Mouse (Mus musculus) stomach, postnatal 0 days (tissue): ENCODE results near the gene Ubqln4.

Source experiments
- CTCF ChIP-seq: IDR thresholded peaks from 2 replicates; pipeline ENCODE4 v1.5.1; 2016; ENCODE audit warnings: antibody characterized with exemption, low read depth, mild to moderate bottlenecking, moderate library complexity
- EP300 ChIP-seq: optimal IDR thresholded peaks from 2 replicates; pipeline ENCODE3; 2016; ENCODE audit warnings: antibody characterized with exemption

DNA sequence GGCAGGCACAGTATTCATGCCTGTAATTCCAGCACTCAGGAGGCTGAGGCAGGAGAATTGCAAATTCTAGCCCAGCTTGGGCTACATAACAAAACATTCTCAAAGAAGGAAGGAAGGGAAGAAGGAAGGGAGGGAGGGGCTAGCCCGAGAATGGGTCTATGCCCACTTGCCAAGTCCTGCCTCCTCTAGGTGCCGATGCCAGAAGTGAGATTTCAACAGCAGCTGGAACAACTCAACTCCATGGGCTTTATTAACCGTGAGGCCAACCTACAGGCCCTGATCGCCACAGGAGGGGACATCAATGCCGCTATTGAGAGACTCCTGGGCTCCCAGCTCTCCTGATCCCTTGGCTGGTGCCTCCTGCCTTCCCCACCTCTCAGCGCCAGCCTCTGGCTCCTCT, 14.3 kb downstream of the Ubqln4 start:
- TF ChIP-seq CTCF: no peak
- no peak for TF ChIP-seq EP300
